Mouse (Mus musculus) lung, postnatal 0 days (tissue): ENCODE measurements around the gene Dusp9.

Experiments
- CTCF ChIP-seq: IDR thresholded peaks from 2 replicates; pipeline ENCODE4 v1.5.1; 2016; ENCODE audit warnings: antibody characterized with exemption, mild to moderate bottlenecking
- EP300 ChIP-seq: IDR thresholded peaks from 2 replicates; pipeline ENCODE4 v1.6.1; 2016; ENCODE audit warnings: antibody characterized with exemption, mild to moderate bottlenecking, control low read depth

- TF ChIP-seq EP300 (no peak), CTCF (peak; percentile 67)
These were observed 46.0 kb upstream of the Dusp9 start for GRCm38 (mm10) chrX:73593212-73593611.
